Mouse (Mus musculus): ENCODE data around the gene Fli1.

- no peak for TF ChIP-seq POLR2A (IDR thresholded peaks at IDR 0.05; ENCODE audit: borderline replicate concordance, low read depth, low read length)
- TF ChIP-seq CTCF (IDR thresholded peaks at IDR 0.05; ENCODE audit: low read depth, low read length) = no peak
Measured at GRCm38 (mm10) chr9:32443817-32444216, 98.8 kb downstream of the Fli1 start.
